Mouse (Mus musculus): ENCODE results near the gene Rmdn2. TPM values are rescaled to one million over a fixed set of nuclear protein-coding genes. Genes with fewer than 3 reads are reported as not detected.

The Rmdn2 gene
- total RNA-seq, 1 experiment from 2014 or later: 7.3 TPM

- 0 out of 4 replicates have a peak, but pooled peaks of 1 of the 2 experiments have one; percentile 7 for ATAC-seq (replicated peaks in 1 of 2; ENCODE audit: insufficient read depth in 1 of 2, low FRiP score in 2 of 2, low TSS enrichment in 1 of 2, low read depth in 1 of 2, poor library complexity in 2 of 2, severe bottlenecking in 2 of 2)
Observed at GRCm38 (mm10) chr17:79661387-79661786, 49.7 kb downstream of the Rmdn2 start.

GRCm38 (mm10) chr17:79661848-79662247 lies 50.2 kb downstream of the Rmdn2 start:
- ATAC-seq (replicated peaks in 1 of 2; ENCODE audit: insufficient read depth in 1 of 2, low FRiP score in 2 of 2, low TSS enrichment in 1 of 2, low read depth in 1 of 2, poor library complexity in 2 of 2, severe bottlenecking in 2 of 2): 0 out of 4 replicates have a peak, but pooled peaks of 1 of the 2 experiments have one; percentile 17

DNA sequence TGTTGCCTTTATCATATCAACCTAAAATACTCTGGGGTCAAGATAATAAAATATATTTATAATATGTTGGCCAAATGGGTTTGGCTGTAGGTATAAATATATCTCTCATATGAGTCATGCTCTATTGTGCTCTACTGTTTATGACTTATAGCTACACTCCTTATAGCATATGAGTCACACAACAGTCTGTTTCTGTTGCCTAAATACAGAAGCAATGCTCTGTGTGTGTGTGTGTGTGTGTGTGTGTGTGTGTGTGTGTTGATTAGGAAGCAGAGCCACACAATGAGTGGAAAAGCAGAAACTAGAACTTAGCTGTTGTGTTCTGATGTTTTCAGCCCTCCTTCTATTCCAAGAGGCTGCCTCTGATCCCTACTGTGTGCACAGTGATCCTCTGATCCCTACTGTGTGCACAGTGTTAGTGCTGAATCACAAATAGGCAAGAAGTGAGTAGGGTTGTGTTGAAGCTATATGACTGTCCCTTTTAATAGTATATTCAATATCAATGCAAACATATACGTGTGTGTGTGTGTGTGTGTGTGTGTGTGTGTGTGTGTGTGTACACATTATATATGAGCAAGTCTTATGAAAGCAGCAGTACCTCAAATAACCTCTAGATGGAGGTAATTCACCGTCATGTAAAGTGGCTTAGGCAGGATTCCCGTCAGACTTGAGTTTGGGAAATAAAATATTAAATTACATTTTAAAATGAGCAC lies 51.9 kb downstream of the Rmdn2 start:
- ATAC-seq (replicated peaks in 1 of 2; ENCODE audit: insufficient read depth in 1 of 2, low FRiP score in 2 of 2, low TSS enrichment in 1 of 2, low read depth in 1 of 2, poor library complexity in 2 of 2, severe bottlenecking in 2 of 2): 0 out of 4 replicates have a peak, but pooled peaks of 1 of the 2 experiments have one; percentile 29

DNA sequence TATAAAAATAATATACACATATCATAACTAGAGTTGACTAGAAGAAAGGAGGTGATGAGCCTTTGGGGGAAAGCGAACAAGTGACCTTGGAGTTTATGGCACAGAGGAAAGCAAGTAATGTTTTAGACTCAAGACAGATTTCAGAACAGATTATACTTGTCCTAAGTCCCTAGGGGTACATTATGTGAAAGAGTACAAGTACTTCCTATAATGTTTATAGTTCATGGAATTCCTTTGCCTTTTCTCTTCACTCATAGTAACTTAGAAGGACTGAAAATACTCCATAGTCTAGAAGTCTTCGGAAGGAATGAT lies 52.4 kb downstream of the Rmdn2 start:
- ATAC-seq (replicated peaks in 1 of 2; ENCODE audit: insufficient read depth in 1 of 2, low FRiP score in 2 of 2, low TSS enrichment in 1 of 2, low read depth in 1 of 2, poor library complexity in 2 of 2, severe bottlenecking in 2 of 2): no peak

DNA sequence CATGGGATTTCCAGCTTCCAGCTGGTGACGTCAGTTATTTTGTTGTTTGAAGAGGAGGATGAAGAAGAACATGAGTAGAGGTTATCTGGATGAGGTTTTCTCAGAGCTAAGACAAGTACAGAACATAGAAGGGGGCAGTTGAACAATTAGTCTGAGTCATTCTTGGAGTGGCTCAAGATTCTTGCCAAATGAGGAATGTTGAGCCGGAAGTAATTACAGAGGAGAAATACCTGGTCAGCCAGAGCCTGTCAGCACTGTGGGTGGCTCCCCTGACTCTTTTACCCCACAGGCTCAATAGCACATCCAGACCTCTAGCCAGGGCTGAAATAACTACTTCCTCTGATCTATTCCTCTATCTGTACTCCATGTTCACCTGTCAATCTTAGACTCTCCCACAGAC lies 59.2 kb downstream of the Rmdn2 start:
- ATAC-seq (replicated peaks in 1 of 2; ENCODE audit: insufficient read depth in 1 of 2, low FRiP score in 2 of 2, low TSS enrichment in 1 of 2, low read depth in 1 of 2, poor library complexity in 2 of 2, severe bottlenecking in 2 of 2): no peak

- no peak for ATAC-seq (replicated peaks in 1 of 2; ENCODE audit: insufficient read depth in 1 of 2, low FRiP score in 2 of 2, low TSS enrichment in 1 of 2, low read depth in 1 of 2, poor library complexity in 2 of 2, severe bottlenecking in 2 of 2)
Observed at GRCm38 (mm10) chr17:79695106-79695505, 83.4 kb downstream of the Rmdn2 start.

- no peak for ATAC-seq (replicated peaks in 1 of 2; ENCODE audit: insufficient read depth in 1 of 2, low FRiP score in 2 of 2, low TSS enrichment in 1 of 2, low read depth in 1 of 2, poor library complexity in 2 of 2, severe bottlenecking in 2 of 2)
Observed at GRCm38 (mm10) chr17:79695541-79695940, 83.9 kb downstream of the Rmdn2 start.

DNA sequence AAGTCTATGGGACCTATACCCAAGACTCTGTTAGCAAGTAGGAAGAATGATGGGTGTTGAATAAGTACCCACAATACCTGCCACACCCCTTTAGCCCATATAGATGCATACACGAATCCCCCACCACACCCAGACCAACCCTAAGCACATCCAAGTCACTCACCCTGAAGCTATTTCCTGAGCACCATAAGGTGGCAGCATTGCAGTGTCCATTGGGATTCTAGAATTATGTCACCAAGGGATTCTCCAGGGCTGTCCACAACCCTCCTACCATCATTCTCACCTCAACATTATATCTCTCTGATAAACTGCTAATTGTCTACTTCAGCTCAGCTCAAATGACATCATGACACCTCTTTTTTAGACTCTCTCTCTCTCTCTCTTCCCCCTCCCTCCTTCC lies 87.5 kb downstream of the Rmdn2 start:
- no peak for ATAC-seq (replicated peaks in 1 of 2; ENCODE audit: insufficient read depth in 1 of 2, low FRiP score in 2 of 2, low TSS enrichment in 1 of 2, low read depth in 1 of 2, poor library complexity in 2 of 2, severe bottlenecking in 2 of 2)

GRCm38 (mm10) chr17:79700871-79701270 lies 89.2 kb downstream of the Rmdn2 start:
- no peak for ATAC-seq (replicated peaks in 1 of 2; ENCODE audit: insufficient read depth in 1 of 2, low FRiP score in 2 of 2, low TSS enrichment in 1 of 2, low read depth in 1 of 2, poor library complexity in 2 of 2, severe bottlenecking in 2 of 2)

GRCm38 (mm10) chr17:79705671-79706455 lies 94.2 kb downstream of the Rmdn2 start:
- no peak for ATAC-seq (replicated peaks in 1 of 2; ENCODE audit: insufficient read depth in 1 of 2, low FRiP score in 2 of 2, low TSS enrichment in 1 of 2, low read depth in 1 of 2, poor library complexity in 2 of 2, severe bottlenecking in 2 of 2)

- ATAC-seq (replicated peaks in 1 of 2; ENCODE audit: insufficient read depth in 1 of 2, low FRiP score in 2 of 2, low TSS enrichment in 1 of 2, low read depth in 1 of 2, poor library complexity in 2 of 2, severe bottlenecking in 2 of 2): no peak
Observed at GRCm38 (mm10) chr17:79708168-79708567, 96.5 kb downstream of the Rmdn2 start.

DNA sequence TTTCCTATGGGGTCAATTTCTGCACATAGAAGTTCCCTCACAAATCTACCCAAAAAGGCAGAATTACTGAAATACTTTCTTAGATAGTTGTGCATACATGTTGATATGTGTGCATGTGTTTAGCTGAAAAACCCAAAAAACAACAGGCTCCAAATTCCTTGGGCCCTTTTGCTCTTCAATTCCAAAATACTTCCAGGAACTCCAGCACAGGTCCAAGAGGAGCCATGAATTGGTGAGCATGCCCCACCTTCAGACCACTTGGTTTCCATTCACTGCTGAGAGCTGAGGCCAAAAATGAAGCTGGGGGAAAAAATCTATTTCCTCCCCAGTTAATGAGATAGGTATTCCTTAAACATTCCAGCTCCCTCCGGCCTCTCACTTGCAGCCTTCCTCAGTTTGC lies 98.1 kb downstream of the Rmdn2 start:
- ATAC-seq (replicated peaks in 1 of 2; ENCODE audit: insufficient read depth in 1 of 2, low FRiP score in 2 of 2, low TSS enrichment in 1 of 2, low read depth in 1 of 2, poor library complexity in 2 of 2, severe bottlenecking in 2 of 2): no peak

DNA sequence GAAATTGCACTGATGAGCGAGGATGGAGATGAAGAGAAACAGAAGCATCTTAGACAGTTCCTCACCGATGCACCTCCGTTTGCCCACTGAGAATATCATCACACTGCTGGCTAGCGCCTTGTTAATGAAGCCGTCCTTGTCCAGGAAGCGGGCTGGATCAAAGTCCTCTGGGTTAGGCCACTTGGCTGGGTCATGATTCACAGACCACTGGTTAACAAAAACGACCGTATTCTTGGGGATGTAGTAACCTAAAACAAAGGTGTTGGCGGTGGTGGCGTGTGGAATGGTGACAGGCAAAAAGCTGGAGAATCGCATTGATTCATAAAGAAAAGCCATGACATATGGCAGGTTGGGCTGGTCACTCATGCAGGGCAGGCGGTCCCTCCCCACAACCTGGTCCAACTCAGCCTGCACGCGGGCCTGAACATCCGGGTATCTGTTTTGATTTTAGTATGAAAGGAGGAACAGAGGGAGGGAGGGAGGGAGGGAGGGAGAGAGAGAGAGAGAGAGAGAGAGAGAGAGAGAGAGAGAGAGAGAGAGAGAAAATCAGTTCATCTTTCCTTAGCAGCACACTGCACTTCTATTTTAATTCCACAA lies 98.7 kb downstream of the Rmdn2 start:
- ATAC-seq (replicated peaks in 1 of 2; ENCODE audit: insufficient read depth in 1 of 2, low FRiP score in 2 of 2, low TSS enrichment in 1 of 2, low read depth in 1 of 2, poor library complexity in 2 of 2, severe bottlenecking in 2 of 2): no peak

- ATAC-seq (replicated peaks in 1 of 2; ENCODE audit: insufficient read depth in 1 of 2, low FRiP score in 2 of 2, low TSS enrichment in 1 of 2, low read depth in 1 of 2, poor library complexity in 2 of 2, severe bottlenecking in 2 of 2): no peak
Observed at GRCm38 (mm10) chr17:79711944-79712343, 100.3 kb downstream of the Rmdn2 start.

GRCm38 (mm10) chr17:79712536-79712935 lies 100.9 kb downstream of the Rmdn2 start:
- no peak for ATAC-seq (replicated peaks in 1 of 2; ENCODE audit: insufficient read depth in 1 of 2, low FRiP score in 2 of 2, low TSS enrichment in 1 of 2, low read depth in 1 of 2, poor library complexity in 2 of 2, severe bottlenecking in 2 of 2)

- peak; percentile 8 to 25; a peak in 1 of 4 replicates for ATAC-seq (replicated peaks in 1 of 2; ENCODE audit: insufficient read depth in 1 of 2, low FRiP score in 2 of 2, low TSS enrichment in 1 of 2, low read depth in 1 of 2, poor library complexity in 2 of 2, severe bottlenecking in 2 of 2)
Observed at GRCm38 (mm10) chr17:79713276-79713642, 101.6 kb downstream of the Rmdn2 start.

- peak in 1 of 2 experiments; percentile 52; a peak in 2 of 4 replicates for ATAC-seq (replicated peaks in 1 of 2; ENCODE audit: insufficient read depth in 1 of 2, low FRiP score in 2 of 2, low TSS enrichment in 1 of 2, low read depth in 1 of 2, poor library complexity in 2 of 2, severe bottlenecking in 2 of 2)
Observed at GRCm38 (mm10) chr17:79713643-79714367, 102.1 kb downstream of the Rmdn2 start.

Data from hematopoietic stem cell, adult 5-6 weeks (primary cell).